Mouse (Mus musculus) gastrocnemius, postnatal 10 days (tissue): ENCODE data around the gene Gm20388. TPM values are rescaled to one million over a fixed set of nuclear protein-coding genes. Genes with fewer than 3 reads are reported as not detected.
"Not testable (repeated sequence)": the region's sequence is repeated elsewhere in the genome, so short reads cannot be mapped to it uniquely, and the experiment has no call there.

Experiments
- DNase-seq: peaks from one replicate; pipeline ENCODE4 v3.0.0; 2021; ENCODE audit warnings: mixed read lengths
- total RNA-seq, 2 experiments: library from RNA; stranded (reverse); gene quantifications; 2 replicates each; pipeline ENCODE4 v1.2.3; 2021

Gene Gm20388
- total RNA-seq, 2 experiments from 2014 or later = 2.9 to 6.0 TPM

DNA sequence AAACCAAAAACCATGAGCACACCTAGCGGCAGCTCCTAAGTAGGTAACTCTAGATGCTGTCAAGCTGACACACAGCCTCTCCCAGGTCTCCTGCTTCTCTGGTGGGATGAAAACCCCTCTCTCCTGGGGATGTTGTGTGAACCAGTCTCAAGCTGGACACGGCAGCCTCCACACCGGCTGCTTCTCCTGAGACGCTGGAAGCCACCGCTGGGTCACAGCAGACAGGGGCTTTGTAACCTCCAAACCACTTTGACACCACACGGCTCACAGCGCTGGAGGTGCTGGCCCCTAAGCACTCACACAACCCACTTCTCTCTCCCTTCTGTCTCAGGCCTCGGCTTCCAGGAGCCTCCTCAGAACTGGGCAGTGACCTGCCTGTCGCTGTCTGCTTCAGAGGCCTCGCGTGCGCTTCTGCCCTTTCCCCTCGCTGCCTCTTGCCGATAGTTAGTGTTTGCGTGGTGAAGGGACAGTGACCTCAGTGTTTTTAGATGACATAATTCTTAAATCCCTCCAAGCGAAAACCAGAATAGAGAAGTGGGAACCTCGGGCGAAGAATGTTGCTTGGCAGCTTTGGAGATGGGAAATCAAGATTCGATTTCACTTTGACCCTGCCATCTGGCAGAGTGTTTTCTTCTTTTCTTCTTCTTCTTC, 809.1 kb downstream of the Gm20388 start:
- no peak for DNase-seq

- DNase-seq = no peak
These were observed 812.4 kb downstream of the Gm20388 start for GRCm38 (mm10) chr8:120723025-120723424.

DNA sequence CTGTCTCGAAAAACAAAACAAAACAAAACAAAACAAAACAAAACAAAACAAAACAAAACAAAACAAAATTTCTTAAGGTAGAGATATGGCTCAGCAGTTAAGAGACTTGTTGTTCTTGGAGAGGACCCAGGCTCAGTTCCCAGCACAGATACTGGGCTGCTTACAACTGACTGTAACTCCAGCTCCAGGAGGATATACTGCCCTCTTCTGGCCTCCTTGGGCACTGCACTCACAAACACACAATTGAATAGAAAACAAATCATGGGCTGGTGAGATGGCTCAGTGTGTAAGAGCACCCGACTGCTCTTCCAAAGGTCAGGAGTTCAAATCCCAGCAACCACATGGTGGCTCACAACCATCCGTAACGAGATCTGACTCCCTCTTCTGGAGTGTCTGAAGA, 813.5 kb downstream of the Gm20388 start:
- DNase-seq = not testable (repeated sequence)

GRCm38 (mm10) chr8:120724816-120725575, 814.4 kb downstream of the Gm20388 start:
- no peak for DNase-seq

DNA sequence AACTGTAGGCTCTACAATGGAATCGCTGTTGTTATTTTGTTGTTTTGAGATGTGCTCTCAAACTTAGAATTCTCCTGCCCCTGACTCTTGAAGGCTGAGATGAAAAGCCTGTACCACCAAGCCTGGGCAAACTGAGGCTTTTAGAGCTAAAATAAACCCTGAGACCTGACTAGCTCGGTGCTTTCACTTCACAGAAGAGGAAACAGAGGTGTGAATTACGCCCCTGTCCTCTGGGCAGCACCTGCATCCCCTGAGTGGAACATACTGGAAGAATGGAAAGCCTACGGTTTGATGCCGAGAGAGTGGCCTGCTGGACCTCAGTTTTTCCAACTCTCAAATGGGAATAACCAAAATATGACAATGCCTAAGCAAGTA, 814.9 kb downstream of the Gm20388 start:
- DNase-seq = no peak

GRCm38 (mm10) chr8:120726051-120726450, 815.4 kb downstream of the Gm20388 start:
- no peak for DNase-seq

DNA sequence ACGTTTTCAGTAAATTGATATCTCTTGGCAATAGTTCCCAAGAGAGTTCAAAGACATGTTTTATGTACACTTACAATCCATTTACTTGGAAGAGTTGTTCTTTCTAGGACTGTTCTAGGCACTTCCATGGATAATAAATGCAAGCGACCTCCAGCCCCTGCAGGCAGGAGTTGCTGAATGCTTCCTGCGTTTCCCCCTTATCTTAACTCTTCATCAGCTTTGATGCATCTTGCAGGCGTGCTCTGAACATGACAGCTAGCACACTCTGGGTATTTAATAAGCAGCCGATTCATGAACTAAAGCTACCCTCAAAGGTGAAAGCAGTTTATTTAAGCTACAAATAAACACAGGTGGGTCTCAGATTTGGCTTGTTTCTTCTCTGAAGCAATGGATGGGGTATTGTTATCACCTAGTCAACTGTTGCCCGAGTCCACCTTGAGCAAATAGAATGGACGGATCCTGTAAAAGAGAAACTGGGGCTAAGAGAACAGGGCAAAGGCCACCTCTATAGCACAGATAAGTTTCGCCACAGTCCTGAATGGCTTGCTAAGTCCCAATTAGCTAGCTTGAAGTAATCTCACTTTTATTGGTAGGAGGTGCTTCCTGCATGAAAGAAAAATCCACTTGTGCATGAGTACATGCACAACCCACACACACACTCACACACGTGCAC, 818.0 kb downstream of the Gm20388 start:
- DNase-seq = no peak

GRCm38 (mm10) chr8:120731582-120731981, 820.9 kb downstream of the Gm20388 start:
- DNase-seq = no peak

DNA sequence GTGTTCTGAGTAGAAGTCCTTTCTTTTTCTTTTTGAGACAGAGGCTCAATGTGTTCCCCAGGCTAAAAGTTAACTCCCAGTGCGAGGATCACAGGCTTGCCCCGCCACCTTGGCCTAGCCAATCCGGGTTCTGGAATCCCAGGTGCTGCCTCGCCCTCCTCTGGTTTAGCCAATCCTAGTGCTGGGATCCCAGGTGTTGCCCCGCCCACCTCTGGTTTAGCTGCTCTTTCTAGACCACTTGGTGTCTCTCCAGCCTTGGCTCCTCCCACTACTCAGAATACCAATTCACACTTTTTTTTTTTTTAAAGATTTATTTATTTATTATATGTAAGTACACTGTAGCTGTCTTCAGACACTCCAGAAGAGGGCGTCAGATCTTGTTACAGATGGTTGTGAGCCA, 821.4 kb downstream of the Gm20388 start:
- no peak for DNase-seq

- DNase-seq = peak; percentile 90
These were observed 825.3 kb downstream of the Gm20388 start, which contains the start of gene Irf8 for GRCm38 (mm10) chr8:120735770-120736481. TSS of gene Irf8 (plus strand) at chr8:120736358.

DNA sequence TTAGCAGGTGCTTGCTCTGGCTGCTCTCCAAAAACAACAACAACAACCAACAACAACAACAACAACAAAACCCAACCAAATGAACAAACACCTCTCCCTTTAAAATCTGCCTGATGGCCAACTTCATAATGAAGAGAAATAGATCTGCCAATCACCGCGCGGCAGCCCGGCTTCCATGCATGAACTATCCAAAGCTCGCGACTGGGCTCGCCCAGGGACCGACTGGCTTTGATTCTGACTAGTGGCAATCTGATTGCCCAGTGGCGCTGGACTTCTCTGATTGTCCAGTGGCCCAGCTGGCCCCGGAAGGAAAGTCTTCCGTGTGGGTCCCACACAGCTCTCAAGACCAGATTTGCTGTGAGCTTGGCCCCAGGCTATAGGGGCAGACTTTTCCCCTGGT, 825.8 kb downstream of the Gm20388 start:
- DNase-seq = peak; percentile 48

DNA sequence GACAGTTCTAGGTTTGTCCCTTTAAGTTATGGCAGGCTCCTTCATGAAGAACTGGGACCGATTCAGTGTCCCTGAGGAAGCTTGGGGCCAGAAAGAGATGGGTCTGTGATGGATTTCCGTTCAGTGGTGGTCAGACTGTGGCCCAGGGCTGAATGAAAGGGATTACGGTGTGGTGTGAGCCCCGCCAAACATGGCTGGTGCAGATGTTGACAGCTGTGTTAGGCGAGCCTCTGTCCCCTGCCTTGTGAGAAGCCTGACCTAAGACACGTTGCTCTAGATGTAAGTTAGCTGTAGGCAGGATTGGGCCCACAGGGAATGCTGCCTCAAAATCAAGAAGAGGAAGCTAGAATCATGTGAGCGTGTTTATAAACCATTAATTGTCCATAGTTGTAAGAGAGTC, 826.5 kb downstream of the Gm20388 start:
- no peak for DNase-seq

DNA sequence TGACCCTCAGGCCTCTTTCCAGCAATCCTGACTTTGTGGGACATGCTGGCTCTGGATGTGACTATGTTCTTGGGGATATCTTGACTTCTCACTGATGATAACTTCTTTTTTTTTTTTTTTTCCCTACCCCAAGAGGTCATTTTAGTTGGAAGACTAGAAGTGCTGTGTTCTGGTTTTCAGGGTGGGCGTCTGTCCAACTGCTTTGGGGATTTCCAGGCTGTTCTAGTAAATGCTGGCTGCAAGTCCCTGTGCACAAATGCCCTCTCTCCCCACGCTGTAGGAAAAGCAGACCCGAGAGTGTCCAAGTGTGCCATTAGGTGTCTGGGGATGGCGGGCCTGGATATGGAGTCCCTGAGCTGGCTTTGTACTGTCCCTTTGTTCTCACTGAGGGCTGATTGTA, 828.1 kb downstream of the Gm20388 start:
- DNase-seq = no peak

DNA sequence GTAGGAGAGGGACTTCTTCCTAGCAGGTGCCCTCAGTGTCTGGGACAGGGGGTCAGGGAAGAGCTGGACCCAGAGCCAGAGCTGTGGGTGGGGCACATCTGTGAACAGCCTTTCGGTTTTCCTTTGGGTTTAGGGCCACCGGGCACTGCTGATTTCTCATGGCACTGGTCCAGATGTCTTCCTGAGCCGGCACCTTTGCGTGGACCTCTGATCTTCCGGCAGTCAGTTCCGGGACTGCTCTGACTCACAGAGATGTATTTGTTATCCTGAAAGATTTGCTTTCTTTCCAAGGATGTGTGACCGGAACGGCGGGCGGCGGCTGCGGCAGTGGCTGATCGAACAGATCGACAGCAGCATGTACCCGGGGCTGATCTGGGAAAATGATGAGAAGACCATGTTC, 828.9 kb downstream of the Gm20388 start:
- DNase-seq = no peak

DNA sequence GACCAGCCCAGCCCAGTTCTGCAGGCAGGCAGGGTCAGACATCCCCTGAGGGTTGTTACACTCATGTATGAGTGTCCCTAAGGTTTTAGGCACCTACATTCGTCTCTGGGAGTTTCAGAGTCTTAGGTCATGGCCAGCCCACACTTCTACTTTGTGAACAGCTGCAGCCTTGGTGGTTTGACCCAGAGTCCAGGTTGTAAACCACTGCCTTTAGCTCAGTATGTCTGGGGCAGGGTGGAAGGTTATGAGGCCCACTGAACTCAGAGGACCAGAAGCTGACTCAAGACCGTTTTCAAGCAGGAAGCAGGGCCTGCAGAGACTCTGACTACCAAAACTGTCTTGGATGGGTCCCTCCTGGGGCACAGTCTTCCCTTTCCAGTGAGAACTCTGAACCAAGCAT, 829.9 kb downstream of the Gm20388 start:
- DNase-seq = no peak

DNA sequence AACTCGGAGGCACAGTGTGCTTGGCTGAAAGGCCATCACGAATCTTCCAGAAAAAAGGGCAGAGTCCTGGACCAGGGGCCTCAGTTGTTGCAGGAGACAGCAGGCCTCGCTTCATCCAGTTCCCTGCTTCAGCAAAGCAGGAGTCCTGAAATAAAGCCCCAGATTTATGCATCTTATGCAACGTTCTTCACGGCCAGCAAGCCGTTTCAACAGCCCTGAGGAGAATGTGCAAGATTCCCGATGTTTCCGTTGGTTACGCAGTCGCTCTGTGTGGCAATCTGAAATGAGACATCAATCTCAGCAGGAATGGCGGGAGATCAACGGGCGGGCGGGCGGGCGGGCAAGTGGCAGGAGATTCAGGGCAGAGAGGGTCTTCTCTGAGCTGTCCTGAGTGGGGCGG, 830.4 kb downstream of the Gm20388 start:
- DNase-seq = no peak

DNA sequence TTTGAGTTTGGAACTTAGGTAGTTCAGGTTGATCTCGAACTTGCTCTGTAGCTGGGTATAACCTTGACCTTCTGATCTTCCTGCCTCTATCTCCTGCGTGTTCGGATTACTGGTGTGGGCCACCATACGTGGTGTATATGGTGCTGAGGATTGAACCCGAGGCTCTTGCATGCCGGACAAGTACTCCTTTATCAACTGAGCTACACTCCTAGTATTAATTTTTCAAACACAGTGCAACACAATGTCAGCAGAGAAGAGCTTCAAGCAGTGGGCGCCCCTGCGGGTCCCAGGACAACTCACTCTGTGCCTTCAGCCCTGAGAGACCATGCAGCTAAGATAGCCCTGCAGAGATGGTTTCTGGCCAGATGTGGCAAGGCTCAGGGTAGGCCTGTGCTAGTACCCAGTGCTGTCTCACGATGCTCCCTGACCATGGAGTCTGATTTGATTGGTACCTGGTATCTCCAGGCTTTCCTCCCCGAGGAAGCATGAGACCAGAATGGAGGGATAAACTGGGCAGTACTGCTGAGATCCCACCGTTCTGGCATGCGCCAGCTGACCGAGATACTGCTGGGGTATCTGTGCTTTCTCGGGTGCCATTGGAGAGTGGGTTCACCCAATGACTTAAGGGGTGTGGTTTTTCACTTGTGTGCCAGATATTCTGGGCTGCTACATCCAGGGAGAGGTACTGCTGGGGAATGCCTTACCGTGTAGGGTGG, 831.3 kb downstream of the Gm20388 start:
- no peak for DNase-seq

- DNase-seq = no peak
These were observed 832.7 kb downstream of the Gm20388 start for GRCm38 (mm10) chr8:120743149-120743897.

DNA sequence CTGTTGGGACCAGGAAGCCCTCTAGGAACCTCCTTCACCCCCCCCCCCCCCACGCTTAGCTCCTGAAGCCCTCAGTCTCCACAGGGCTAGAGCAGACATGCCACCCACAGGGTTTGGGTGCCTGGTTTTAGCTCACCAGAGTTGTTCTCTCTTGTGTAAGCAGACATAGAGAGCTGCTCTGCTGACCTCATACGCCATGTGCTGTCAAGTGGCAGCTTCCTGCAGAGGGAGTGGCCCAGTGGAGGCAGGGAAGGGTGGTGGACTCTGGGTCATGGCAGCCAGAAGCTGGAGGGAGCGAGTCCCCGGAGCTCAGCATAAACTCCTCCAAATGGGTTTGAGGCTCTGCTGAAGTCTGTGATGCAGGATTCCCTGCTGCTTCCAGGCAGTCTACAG, 833.3 kb downstream of the Gm20388 start:
- no peak for DNase-seq

DNA sequence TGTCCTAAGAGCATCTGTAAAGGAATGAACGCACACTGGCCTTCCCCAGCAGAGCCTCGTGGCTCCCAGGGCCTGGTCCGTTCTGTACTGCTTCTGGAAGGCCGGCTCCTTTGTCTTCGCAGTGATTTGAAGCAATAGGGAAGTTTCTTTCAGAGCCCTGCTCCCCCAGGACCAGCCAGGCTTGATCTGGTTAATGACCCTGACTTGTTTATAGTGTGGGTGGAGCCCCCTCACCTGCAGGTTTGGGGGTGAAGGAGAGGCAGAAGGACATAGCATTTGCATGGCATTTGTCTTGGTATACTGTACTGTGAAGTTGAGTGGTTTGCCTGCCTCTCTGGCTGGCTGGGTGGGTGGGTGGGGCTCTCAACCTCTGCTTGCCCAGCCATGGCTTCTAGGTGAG, 833.8 kb downstream of the Gm20388 start:
- DNase-seq = no peak

- DNase-seq = no peak
These were observed 834.6 kb downstream of the Gm20388 start for GRCm38 (mm10) chr8:120745226-120745625.
